Mouse (Mus musculus) spleen, postnatal 10 days (tissue): ENCODE measurements around the gene Ccdc117.
"Not testable (repeated sequence)": the region's sequence is repeated elsewhere in the genome, so short reads cannot be mapped to it uniquely, and the experiment has no call there.

Source experiments
- DNase-seq, 2 experiments: peaks; one replicate each; pipeline ENCODE4 v3.0.0; 2021 to 2022; ENCODE audit warnings: low spot score in 2 of 2

Gene Ccdc117

GRCm38 (mm10) chr11:5541799-5542481, at the start of gene Ccdc117:
TSS of gene Ccdc117 (minus strand) at chr11:5542187.
- DNase-seq = peak; percentile 80 to 95

DNA sequence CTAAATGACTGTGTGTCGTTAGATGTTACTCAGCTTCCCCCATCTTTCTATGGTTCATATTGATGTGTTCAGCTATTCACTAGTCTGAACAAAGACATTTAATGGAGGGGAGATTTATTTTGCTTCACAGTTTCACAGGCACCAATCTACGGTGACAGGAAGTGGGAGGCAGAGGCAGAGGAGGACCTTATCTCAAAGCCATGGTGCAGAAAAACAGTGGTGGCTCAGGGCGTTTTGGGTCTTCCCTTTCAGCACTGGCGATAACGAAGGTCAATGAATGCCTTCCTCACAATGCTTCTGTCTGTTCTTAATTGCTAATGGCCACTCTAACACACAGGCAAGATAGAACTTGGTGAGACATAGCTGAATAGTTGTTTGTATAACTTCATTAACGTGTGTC, 33.1 kb upstream of the Ccdc117 start:
- DNase-seq = no peak

- no peak for DNase-seq
Measured at GRCm38 (mm10) chr11:5573821-5574220, 31.8 kb upstream of the Ccdc117 start.

GRCm38 (mm10) chr11:5571856-5572255, 29.9 kb upstream of the Ccdc117 start:
- DNase-seq = no peak

DNA sequence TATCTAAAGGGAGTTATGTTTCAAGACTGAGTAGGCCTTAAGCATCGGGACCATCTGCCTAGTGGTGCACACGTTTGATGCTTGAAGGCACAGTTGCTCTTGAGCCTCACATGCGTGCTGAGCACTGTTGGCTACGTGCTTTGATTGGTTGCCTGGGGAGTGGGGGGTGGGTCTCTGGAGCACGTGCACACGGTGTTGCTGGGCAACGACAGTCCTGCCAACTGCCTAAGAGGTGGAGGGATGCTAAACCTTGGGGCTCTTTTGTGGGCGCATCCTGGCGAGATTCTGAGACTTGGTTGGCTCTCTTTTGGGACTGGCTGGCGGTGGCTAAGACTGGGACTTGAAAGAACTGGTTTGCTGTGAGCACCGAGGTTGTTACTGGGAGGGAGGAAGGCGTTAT, 27.5 kb upstream of the Ccdc117 start, which contains the start of gene Ankrd36:
TSS of gene Ankrd36 (plus strand) at position 211 of the 400 bp plus-strand sequence.
- no peak for DNase-seq

DNA sequence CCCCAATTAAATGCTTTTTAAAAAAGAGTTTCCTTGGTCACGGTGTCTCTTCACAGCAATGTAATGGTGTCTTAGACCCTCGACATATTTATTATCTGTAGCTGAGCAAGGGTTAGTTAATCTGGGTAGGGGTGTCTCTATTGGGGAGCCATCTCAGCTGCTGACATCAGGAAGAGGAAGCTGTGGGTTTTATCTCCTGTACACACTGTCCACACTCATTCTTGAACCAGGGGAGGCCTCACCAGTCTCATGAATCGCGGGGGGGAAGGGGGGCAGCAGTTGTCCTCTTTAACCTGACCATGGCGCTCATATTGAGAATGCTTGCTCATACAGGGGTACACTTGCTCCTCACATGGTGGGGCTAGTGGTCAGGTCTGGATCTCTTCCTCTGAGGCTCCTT, 26.1 kb upstream of the Ccdc117 start:
- DNase-seq = no peak

GRCm38 (mm10) chr11:5567654-5568053, 25.7 kb upstream of the Ccdc117 start:
- no peak for DNase-seq

- no peak for DNase-seq
Measured at GRCm38 (mm10) chr11:5566506-5566905, 24.5 kb upstream of the Ccdc117 start.

DNA sequence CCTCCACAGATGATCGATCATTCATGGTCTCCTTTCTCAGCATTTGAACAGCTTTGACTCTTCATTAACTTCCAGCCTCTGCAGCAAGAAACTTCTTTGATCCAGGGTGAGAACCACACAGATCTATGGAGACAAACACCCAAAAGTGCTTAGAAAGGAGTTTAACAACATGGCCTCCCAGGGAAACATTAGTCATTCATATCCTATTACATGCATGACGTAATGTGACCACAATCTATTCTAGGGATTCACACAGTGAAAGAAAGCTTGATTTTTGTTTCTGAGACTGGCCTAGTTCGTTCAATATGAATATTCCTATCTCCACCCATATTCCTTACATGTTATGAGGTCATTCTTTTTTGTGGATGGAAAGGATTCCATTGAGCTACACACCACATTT, 23.6 kb upstream of the Ccdc117 start:
- DNase-seq = no peak

DNA sequence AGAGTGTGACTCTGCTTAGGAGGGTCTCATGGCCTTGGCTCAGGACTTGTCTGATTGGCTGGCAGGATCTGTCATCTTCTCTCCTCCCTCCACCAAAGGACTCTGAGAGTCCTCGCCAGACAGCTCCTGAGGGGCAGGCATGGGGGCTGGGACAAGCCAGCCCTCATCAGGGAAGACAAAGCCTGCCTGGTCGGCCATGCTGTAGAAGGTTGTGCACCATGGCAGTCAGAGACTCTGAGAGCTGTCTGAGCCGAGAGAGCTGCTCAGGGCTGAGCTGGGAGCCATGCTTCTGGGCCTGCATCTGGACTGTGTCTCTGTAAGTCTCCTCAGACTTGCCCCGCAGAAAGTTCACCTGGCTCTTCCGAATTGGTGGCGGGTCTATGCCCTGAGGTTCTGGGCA, 21.9 kb upstream of the Ccdc117 start:
- DNase-seq = no peak

GRCm38 (mm10) chr11:5562625-5563268, 20.8 kb upstream of the Ccdc117 start:
- no peak for DNase-seq

- no peak for DNase-seq
Measured at GRCm38 (mm10) chr11:5560273-5560672, 18.3 kb upstream of the Ccdc117 start.

DNA sequence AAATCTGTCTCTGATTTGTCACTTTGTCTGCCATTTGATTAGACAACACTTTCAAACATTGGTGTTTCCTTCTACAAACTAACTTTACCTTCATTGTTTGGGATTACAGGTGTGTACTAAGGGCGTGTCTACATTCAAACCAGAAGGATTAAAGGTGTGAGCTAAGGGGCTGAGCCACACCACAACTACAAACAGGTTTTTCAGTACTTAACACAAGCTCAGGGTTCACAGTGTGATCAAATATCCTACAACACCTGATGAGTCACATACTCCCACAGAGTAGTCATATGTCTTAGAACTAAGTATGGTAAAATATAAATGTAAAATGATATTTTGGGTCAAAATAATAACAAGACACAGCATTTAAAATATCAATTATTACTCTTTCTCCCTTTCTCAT, 9.9 kb upstream of the Ccdc117 start:
- DNase-seq = no peak

GRCm38 (mm10) chr11:5551430-5551829, 9.4 kb upstream of the Ccdc117 start:
- DNase-seq = no peak

GRCm38 (mm10) chr11:5546693-5547092, 4.7 kb upstream of the Ccdc117 start:
- no peak for DNase-seq

DNA sequence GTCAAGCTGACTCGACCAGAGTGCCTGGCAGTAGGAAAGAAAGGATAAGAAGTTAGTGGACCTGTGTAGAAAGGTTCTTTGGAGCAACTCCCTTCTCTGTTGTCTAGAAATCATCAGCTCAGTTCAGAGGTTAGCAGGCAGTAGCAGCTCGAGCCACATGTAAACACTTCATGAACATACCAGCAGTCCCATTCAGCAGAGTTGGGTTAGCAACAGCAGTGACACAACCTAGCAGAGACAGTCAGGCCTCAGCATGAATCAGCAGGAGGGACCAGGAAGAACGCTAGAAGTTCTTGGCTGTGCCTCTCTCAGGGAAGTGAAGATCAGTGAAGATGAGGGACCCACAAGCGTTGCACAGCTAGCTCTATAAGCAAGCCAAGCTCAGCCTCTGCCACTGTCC, 3.5 kb upstream of the Ccdc117 start:
- no peak for DNase-seq

GRCm38 (mm10) chr11:5544709-5545108, 2.7 kb upstream of the Ccdc117 start:
- DNase-seq = not testable (repeated sequence)

- no peak for DNase-seq
Measured at GRCm38 (mm10) chr11:5543281-5543680, 1.3 kb upstream of the Ccdc117 start.

GRCm38 (mm10) chr11:5542482-5543185, 647 bp upstream of the Ccdc117 start:
- DNase-seq = no peak

GRCm38 (mm10) chr11:5541230-5541798, 673 bp downstream of the Ccdc117 start:
- no peak for DNase-seq

GRCm38 (mm10) chr11:5540331-5540730, 1.7 kb downstream of the Ccdc117 start:
- no peak for DNase-seq

DNA sequence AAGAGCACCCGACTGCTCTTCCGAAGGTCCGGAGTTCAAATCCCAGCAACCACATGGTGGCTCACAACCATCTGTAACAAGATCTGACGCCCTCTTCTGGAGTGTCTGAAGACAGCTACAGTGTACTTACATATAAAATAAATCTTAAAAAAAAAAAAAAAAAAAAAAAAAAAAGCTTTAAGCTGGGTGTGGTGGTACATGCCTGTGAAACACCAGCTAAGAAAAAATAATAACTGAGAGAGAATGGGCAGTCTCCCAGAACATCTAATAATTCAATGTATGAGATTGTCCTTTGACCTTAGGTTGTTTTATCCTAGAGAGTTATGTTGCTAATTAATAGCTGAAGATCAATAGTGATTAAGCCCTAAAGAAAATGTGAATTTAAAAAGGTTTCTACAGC, 4.5 kb downstream of the Ccdc117 start:
- DNase-seq = not testable (repeated sequence)

GRCm38 (mm10) chr11:5533108-5533507, 8.9 kb downstream of the Ccdc117 start:
- DNase-seq = no peak
